Mouse (Mus musculus) liver, embryonic 14.5 days (tissue): ENCODE measurements around the gene Uqcrh.
A peak's percentile ranks its signal among the peaks of the same experiment; 100 is the strongest.

Experiments
- CTCF ChIP-seq: IDR thresholded peaks from 2 replicates; pipeline ENCODE4 v1.5.1; 2016; ENCODE audit warnings: antibody characterized with exemption, low read depth, control low read depth
- EP300 ChIP-seq: IDR thresholded peaks from 2 replicates; pipeline ENCODE4 v1.6.1; 2016; ENCODE audit warnings: antibody characterized with exemption, low read depth

DNA sequence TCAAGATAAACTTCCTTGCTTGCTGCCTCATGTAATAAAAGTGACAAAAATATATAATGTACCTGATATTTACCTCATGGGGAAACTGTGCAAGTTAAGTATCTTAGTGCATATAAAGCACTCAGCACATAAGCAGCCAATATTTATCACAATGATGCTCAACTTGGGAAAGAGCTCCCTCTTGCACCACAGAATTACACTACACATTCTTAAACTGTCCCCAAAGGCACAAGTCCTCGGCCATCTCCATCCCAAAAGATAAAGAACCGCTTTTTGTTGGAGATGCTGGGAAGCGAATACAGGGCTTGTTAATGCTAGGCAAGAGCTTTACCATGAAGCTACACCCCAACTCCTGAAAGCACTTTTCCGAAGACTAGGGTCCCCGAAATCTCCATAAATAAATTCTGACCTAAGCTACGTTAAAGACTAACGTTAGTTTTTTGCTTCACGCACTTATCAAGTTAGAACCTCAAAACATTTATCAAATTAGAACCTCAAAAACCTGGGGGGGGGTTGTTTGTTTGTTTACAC lies 661 bp downstream of the Uqcrh start:
- TF ChIP-seq CTCF (peak; percentile 54), EP300 (no peak)
